Mouse (Mus musculus): Measurements from ENCODE around the gene Gm14147. TPM values are rescaled to one million over a fixed set of nuclear protein-coding genes. Genes with fewer than 3 reads are reported as not detected.
"Not testable (repeated sequence)": the region's sequence is repeated elsewhere in the genome, so short reads cannot be mapped to it uniquely, and the experiment has no call there.

Gm14147 gene
- not detected in 2 replicates for polyA plus RNA-seq (2014; fragmentation: Nextera tagmentation; extraction: Ambion mirVana)

DNA sequence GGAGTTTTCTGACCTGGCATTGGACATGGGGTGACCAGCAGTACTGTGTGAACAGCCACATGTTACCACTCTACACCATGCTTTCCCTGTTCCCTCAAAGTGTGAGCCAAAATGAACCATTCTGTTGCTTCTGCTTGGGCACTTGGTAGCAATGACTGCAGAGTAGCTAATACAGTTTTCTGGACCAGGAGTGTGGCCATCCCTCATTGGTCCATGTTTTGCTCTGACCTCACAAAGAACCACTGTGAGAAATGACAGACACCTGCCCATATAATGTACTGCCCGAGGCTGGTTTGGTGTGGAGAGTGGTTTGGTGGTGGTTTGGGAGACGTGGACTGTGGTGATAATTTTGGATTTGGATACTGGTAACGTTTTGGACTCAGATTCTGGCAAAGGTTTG, at the start of gene Gm14147:
Gene Gm14147 (plus strand): TSS at position 301 of the 400 bp plus-strand sequence.
- not testable (repeated sequence) for H3K27me3 ChIP-seq (ENCODE audit: control insufficient read depth, insufficient read depth, low read length); H3K4me1 ChIP-seq (ENCODE audit: control insufficient read depth, insufficient read depth, low read length); H3K4me2 ChIP-seq; H3K27ac ChIP-seq (ENCODE audit: low read depth, low read length); H3K4me3 ChIP-seq (ENCODE audit: low read depth, low read length); ATAC-seq (replicated peaks; ENCODE audit: insufficient number of reproducible peaks, low FRiP score, low TSS enrichment); H3K36me3 ChIP-seq (ENCODE audit: control insufficient read depth, insufficient read depth, low read length); H3K9ac ChIP-seq (ENCODE audit: low read depth, low read length); H3K9me3 ChIP-seq (replicated peaks; ENCODE audit: control insufficient read depth, low read length)
- no CpG with 5 or more reads among the region's 3 CpGs for WGBS (ENCODE audit: insufficient replicate concordance)

DNA sequence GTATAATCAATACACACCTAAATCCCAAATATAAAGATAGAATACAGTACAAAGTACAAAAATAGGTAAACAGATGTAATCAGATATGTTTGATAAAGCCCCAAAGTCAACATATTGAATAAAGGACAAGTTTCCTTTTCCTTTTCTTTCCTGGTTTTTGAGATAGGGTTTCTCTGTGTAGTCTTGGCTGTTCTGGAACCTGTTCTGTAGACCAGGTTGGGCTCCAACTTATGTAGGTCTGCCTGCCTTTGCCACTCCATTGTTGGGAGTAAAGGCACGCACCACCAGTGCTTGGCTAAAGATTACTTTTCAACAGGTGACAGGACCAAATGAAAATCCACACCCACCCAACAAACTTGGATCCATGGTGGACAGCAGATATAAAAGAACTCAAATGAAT, 41.4 kb upstream of the Gm14147 start:
- WGBS (ENCODE audit: insufficient replicate concordance), result 81% methylated on average over 1 of the region's 1 CpGs
- no peak overlapping the region for H3K27ac ChIP-seq (ENCODE audit: low read depth, low read length)
- no peaks in the 10 kb centered on the region for H3K9me3 ChIP-seq (replicated peaks; ENCODE audit: control insufficient read depth, low read length)
- H3K4me2 ChIP-seq, result no peak overlapping the region
- H3K36me3 ChIP-seq (ENCODE audit: control insufficient read depth, insufficient read depth, low read length), result no peaks in the 10 kb centered on the region
- H3K9ac ChIP-seq (ENCODE audit: low read depth, low read length), result no peak overlapping the region
- H3K27me3 ChIP-seq (ENCODE audit: control insufficient read depth, insufficient read depth, low read length), result no peaks in the 10 kb centered on the region
- H3K4me1 ChIP-seq (ENCODE audit: control insufficient read depth, insufficient read depth, low read length), result no peaks in the 10 kb centered on the region
- no peak overlapping the region for H3K4me3 ChIP-seq (ENCODE audit: low read depth, low read length)
- no peak for ATAC-seq (replicated peaks; ENCODE audit: insufficient number of reproducible peaks, low FRiP score, low TSS enrichment)

GRCm38 (mm10) chr2:151092250-151092649, 5.8 kb upstream of the Gm14147 start, which contains the start of gene Gm14151:
Gene Gm14151 (minus strand): TSS chr2:151092350.
- not testable (repeated sequence) for H3K9ac ChIP-seq (ENCODE audit: low read depth, low read length); H3K4me1 ChIP-seq (ENCODE audit: control insufficient read depth, insufficient read depth, low read length); H3K9me3 ChIP-seq (replicated peaks; ENCODE audit: control insufficient read depth, low read length); H3K27ac ChIP-seq (ENCODE audit: low read depth, low read length); H3K36me3 ChIP-seq (ENCODE audit: control insufficient read depth, insufficient read depth, low read length); H3K4me2 ChIP-seq; H3K27me3 ChIP-seq (ENCODE audit: control insufficient read depth, insufficient read depth, low read length); ATAC-seq (replicated peaks; ENCODE audit: insufficient number of reproducible peaks, low FRiP score, low TSS enrichment); H3K4me3 ChIP-seq (ENCODE audit: low read depth, low read length)
- no CpG with 5 or more reads among the region's 3 CpGs for whole genome bisulfite sequencing (ENCODE audit: insufficient replicate concordance)

Other genes starting within 250 kb of the Gm14147 start
- 44.9 and 49.2 TPM in 2 replicates for gene Abhd12, start 193.5 kb upstream of the Gm14147 start, polyA plus RNA-seq (2014; fragmentation: Nextera tagmentation; extraction: Ambion mirVana)
- gene Gins1, start 192.8 kb upstream of the Gm14147 start, polyA plus RNA-seq (2014; fragmentation: Nextera tagmentation; extraction: Ambion mirVana), result 37.8 and 39.0 TPM in 2 replicates
- 7.0 and 8.0 TPM in 2 replicates for gene Ninl, start 58.9 kb upstream of the Gm14147 start, polyA plus RNA-seq (2014; fragmentation: Nextera tagmentation; extraction: Ambion mirVana)
- gene Nanp, start 58.8 kb upstream of the Gm14147 start, polyA plus RNA-seq (2014; fragmentation: Nextera tagmentation; extraction: Ambion mirVana), result 28.6 and 36.4 TPM in 2 replicates
- not detected in 2 replicates for gene Gm14151, start 5.9 kb upstream of the Gm14147 start, polyA plus RNA-seq (2014; fragmentation: Nextera tagmentation; extraction: Ambion mirVana)